Mouse (Mus musculus) lung, postnatal 0 days (tissue): ENCODE measurements around the gene Tbata. TPM values are rescaled to one million over a fixed set of nuclear protein-coding genes. Genes with fewer than 3 reads are reported as not detected.

Experiments used
- ATAC-seq: fragments of 200-750 bp; cut with Nextera tagmentation; 2 replicates; pipeline ENCODE4 v1.8.0; 2017; ENCODE audit warnings: moderate library complexity
- DNase-seq: peaks from one replicate; pipeline ENCODE4 v3.0.0-alpha.2; 2016; ENCODE audit warnings: low spot score
- H3K27ac ChIP-seq: fragments of 300-500 bp; sonication (generic); 2 replicates; pipeline ENCODE4 v1.5.1; 2014; ENCODE audit warnings: antibody characterized with exemption, mild to moderate bottlenecking, low read length, mixed read lengths
- H3K27me3 ChIP-seq: fragments of 300-500 bp; sonication (generic); replicated peaks from 2 replicates; pipeline ENCODE4 v1.6.1; 2014; ENCODE audit warnings: low read length, mixed read lengths; ENCODE audit not compliant: insufficient read depth
- H3K36me3 ChIP-seq: fragments of 300-500 bp; sonication (generic); 2 replicates; pipeline ENCODE4 v1.6.1; 2014; ENCODE audit warnings: low read length, mixed read lengths; ENCODE audit not compliant: insufficient read depth
- H3K4me1 ChIP-seq: fragments of 300-500 bp; sonication (generic); 2 replicates; pipeline ENCODE4 v1.6.1; 2014; ENCODE audit warnings: antibody characterized with exemption, low read depth, low read length, mixed read lengths; ENCODE audit not compliant: insufficient read depth
- H3K4me2 ChIP-seq: fragments of 300-500 bp; sonication (generic); replicated peaks from 2 replicates; pipeline ENCODE4 v1.6.1; 2014; ENCODE audit warnings: low read depth, mild to moderate bottlenecking, low read length, moderate library complexity, mixed read lengths
- H3K4me3 ChIP-seq: fragments of 300-500 bp; sonication (generic); 2 replicates; pipeline ENCODE4 v1.5.1; 2014; ENCODE audit warnings: low read depth, low read length
- H3K9ac ChIP-seq: fragments of 300-500 bp; sonication (generic); replicated peaks from 2 replicates; pipeline ENCODE4 v1.6.1; 2014; ENCODE audit warnings: low read depth, mild to moderate bottlenecking
- H3K9me3 ChIP-seq: fragments of 300-500 bp; sonication (generic); 2 replicates; pipeline ENCODE4 v1.6.1; 2016; ENCODE audit warnings: low read length, mixed read lengths
- CTCF ChIP-seq: IDR thresholded peaks from 2 replicates; pipeline ENCODE4 v1.5.1; 2016; ENCODE audit warnings: antibody characterized with exemption, mild to moderate bottlenecking
- EP300 ChIP-seq: IDR thresholded peaks from 2 replicates; pipeline ENCODE4 v1.6.1; 2016; ENCODE audit warnings: antibody characterized with exemption, mild to moderate bottlenecking, control low read depth
- WGBS: fragments of 180-500 bp; shearing (Covaris S2); extraction: QIAGEN DNeasy Blood & Tissue Kit; methylation state at CpG from one replicate; pipeline ENCODE4 v1.1.7; 2014; 5-methylcytosine and 5-hydroxymethylcytosine counted together
- polyA plus RNA-seq: library from polyadenylated mRNA; unstranded; fragments of >200 nt; fragmentation: Nextera tagmentation; extraction: Ambion mirVana; gene quantifications from 2 replicates; pipeline ENCODE4 v1.2.1, GENCODE M21; 2015

Gene Tbata
- polyA plus RNA-seq, 1 experiment from 2014 or later, result 2.1 TPM

DNA sequence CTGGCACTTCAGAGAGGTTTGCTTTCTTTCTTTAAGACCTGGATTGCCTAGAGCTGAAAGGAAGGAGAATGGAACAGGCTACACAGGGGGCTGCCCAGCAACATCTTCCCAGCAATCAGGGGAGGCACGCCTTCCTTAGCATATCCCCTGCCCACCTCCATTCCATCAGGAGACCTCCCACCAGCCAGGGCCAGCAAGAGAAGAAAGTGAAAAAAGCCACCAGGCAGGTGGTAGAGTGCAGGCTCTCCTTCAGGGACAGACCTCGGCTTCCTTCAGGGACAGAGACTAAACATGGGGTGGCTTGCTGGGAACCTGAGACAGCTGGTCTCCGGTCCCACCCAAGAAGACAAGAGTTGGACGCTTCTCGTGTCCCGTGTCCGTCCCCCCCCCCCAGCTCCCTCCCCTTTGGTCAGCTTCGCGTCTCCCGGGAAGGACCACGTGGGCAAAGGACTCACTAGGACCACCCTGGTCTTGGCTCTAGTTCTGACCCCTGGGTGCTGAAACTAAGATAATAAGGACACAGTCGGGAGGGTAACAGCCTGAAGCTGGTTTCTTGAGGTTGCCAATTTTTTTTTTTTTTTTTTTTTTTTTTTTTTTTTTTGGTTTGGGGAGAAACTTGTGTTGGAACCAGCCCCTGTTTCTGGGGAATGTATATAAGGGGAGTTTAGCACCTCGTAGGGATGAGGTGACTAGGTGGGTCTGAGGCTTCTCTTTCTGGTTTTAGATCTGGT, 3.1 kb downstream of the Tbata start:
- no peaks in the 10 kb centered on the region for H3K9me3 ChIP-seq
- H3K27me3 ChIP-seq, result no peaks in the 10 kb centered on the region
- peaks cover 4% of the 10 kb centered on the region; the same call in 1 of the 2 replicates for H3K4me1 ChIP-seq
- no peak overlapping the region for H3K4me3 ChIP-seq
- no peak overlapping the region for H3K4me2 ChIP-seq
- no peaks in the 10 kb centered on the region for H3K36me3 ChIP-seq
- H3K9ac ChIP-seq, result no peak overlapping the region
- H3K27ac ChIP-seq, result no peak overlapping the region
- TF ChIP-seq CTCF, result no peak
- no peak for TF ChIP-seq EP300
- peak; percentile 59 for ATAC-seq
- peak; percentile 29 for DNase-seq
- 29% methylated on average over 11 of the region's 13 CpGs for WGBS

DNA sequence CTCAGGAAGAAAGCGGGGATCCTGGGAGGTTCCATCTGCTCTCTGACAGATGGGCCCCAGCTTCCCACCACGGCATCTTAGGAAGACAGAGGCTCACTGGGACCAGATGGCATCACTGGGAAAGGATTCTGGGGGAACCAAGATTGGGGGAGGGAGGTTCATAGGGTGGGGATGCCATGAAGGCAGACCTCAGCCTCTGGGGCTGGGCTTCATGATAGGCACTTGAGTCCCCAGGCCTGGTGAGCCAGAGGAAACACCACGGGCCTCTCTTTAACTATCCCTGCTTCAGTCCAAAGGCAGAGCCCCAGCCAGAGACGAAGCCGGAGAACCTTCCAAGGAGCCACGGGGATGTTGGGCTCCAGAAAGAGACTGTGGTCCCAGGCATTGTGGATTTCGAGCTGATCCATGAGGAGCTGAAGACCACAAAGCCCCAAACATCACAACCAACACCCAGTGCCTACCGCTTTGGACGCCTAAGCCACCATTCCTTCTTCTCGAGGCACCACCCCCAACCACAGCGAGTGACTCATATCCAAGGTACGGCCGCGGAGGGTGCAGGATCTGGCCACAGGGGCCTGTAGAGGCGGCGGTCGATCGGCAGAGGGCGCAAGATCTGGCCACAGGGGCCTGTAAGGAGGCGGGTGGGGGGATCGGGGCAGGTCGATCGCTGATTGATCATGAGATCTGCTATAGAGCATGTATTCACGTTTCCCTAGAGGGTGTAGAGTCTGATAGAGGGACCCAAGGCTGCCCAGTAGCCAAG, 3.9 kb downstream of the Tbata start:
- H3K9ac ChIP-seq, result no peak overlapping the region
- H3K27me3 ChIP-seq, result no peaks in the 10 kb centered on the region
- H3K27ac ChIP-seq, result no peak overlapping the region
- ATAC-seq, result peak; percentile 80
- TF ChIP-seq EP300 (no peak), CTCF (peak; percentile 71)
- no peaks in the 10 kb centered on the region for H3K9me3 ChIP-seq
- H3K4me1 ChIP-seq, result peaks cover 4% of the 10 kb centered on the region; the same call in 1 of the 2 replicates
- WGBS, result 12% methylated on average over 20 of the region's 24 CpGs
- peak; percentile 84 for DNase-seq
- H3K36me3 ChIP-seq, result no peaks in the 10 kb centered on the region
- H3K4me2 ChIP-seq, result peak overlapping the region; percentile 28; the same call in 1 of the 2 replicates
- 0 out of 2 replicates have a peak overlapping the region, but pooled peaks have one; percentile 3 for H3K4me3 ChIP-seq

DNA sequence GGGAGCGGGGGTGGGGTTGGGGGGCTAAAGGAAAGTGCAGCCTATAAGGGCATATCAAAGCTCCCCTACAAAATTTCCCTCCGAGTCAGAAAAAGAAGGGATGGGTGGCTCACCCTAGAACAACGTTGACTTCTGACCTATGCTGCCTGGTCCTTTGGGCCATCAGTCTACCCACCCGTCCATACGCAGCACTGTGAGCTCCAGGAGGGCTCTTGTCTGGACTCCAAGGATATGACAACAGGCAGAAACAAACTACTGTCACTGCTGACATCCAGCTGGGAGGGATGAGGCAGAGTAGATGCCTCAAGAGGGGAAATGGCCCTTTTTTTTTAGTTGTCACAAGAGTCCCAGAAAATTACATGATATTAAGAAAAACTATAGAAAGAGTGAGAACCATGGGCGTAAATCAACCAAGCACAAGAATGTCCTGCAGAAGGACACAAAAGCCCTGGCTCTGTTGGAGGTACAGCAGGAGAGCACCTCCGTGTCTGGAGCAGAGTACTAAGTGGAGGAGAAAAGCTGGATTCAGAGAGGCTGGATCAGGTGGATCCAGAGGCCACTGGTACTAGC, 4.6 kb downstream of the Tbata start:
- TF ChIP-seq CTCF, result no peak
- TF ChIP-seq EP300, result no peak
- no peak overlapping the region for H3K27ac ChIP-seq
- DNase-seq, result peak; percentile 37
- H3K4me2 ChIP-seq, result peak overlapping the region; percentile 28; the same call in 1 of the 2 replicates
- no peaks in the 10 kb centered on the region for H3K9me3 ChIP-seq
- WGBS, result 37% methylated on average over 7 of the region's 7 CpGs
- H3K27me3 ChIP-seq, result no peaks in the 10 kb centered on the region
- H3K36me3 ChIP-seq, result no peaks in the 10 kb centered on the region
- 0 out of 2 replicates have a peak overlapping the region, but pooled peaks have one; percentile 3 for H3K4me3 ChIP-seq
- peaks cover 4% of the 10 kb centered on the region; the same call in 1 of the 2 replicates for H3K4me1 ChIP-seq
- ATAC-seq, result peak; percentile 46
- H3K9ac ChIP-seq, result no peak overlapping the region

DNA sequence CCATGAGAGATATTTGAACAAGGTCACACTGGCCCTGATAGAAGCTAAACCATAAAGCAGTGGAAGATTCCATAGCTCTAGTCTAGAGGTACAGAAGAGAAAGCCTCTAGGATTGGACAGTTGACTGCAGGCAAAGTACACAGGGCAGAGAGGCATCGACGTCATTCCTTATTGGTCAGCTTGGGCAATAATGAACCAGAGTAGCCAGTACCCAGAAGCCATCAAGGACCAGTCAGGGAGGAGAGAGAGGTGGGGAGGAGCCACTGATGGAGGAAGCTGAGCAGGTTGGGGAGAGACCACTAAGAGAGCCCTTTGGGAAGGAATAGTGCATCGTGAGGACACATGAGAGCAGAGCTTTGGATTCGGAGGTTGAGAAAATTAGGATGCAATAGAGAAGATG, 6.0 kb downstream of the Tbata start:
- Histone ChIP-seq H3K4me1 (peaks cover 4% of the 10 kb centered on the region; the same call in 1 of the 2 replicates), H3K4me3 (no peak overlapping the region), H3K9me3 (no peaks in the 10 kb centered on the region), H3K27ac (no peak overlapping the region), H3K4me2 (no peak overlapping the region), H3K36me3 (no peaks in the 10 kb centered on the region), H3K27me3 (no peaks in the 10 kb centered on the region), H3K9ac (no peak overlapping the region)
- 87% methylated on average over 4 of the region's 4 CpGs for WGBS
- TF ChIP-seq CTCF (no peak), EP300 (no peak)
- DNase-seq (no peak), ATAC-seq (no peak)

DNA sequence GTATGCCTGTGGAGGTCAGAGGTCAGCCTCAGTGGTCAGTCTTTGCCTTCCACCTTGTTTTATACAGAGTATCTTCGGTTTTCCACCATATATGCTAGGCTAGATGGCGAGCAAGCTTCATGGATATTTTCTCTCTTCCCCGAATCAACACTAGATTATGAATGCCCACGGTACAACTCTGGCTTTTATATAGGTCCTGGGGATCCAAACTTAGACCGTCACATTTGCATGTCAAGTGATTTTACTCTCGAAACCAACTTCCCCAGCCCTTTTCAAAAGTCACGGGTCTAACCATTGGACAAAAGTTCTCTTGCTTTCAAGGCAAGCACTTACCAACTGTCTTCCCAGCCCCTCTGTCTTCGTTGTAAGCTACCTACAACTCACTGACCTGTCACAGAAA, 6.9 kb downstream of the Tbata start:
- no peaks in the 10 kb centered on the region for H3K9me3 ChIP-seq
- H3K27ac ChIP-seq, result no peak overlapping the region
- H3K4me2 ChIP-seq, result no peak overlapping the region
- no peak for ATAC-seq
- H3K4me1 ChIP-seq, result peaks cover 4% of the 10 kb centered on the region; the same call in 1 of the 2 replicates
- no peak for DNase-seq
- no peaks in the 10 kb centered on the region for H3K36me3 ChIP-seq
- no peak for TF ChIP-seq CTCF
- TF ChIP-seq EP300, result no peak
- WGBS, result 89% methylated on average over 8 of the region's 8 CpGs
- no peaks in the 10 kb centered on the region for H3K27me3 ChIP-seq
- H3K9ac ChIP-seq, result no peak overlapping the region
- no peak overlapping the region for H3K4me3 ChIP-seq

DNA sequence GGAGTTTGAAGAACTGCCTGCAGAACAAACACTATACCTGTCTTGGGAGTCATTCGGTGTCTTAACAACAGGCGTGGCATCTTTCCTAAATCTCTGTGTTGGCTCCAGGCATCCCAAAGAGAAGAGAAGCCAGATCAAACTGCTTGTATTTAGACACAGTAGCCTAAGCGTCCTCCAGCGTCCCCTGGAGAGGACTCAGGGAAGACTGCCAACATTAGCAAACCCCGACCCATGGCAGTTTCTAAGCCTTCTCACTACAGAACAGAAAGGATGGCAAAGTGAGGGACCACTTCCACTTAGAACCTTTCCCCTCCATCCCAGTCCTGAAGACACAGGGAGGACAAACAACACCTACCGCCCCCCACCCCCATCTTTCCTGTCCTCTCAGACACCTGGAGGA, 8.2 kb downstream of the Tbata start:
- peaks cover 4% of the 10 kb centered on the region; the same call in 1 of the 2 replicates for H3K4me1 ChIP-seq
- no peak overlapping the region for H3K9ac ChIP-seq
- no peak overlapping the region for H3K4me3 ChIP-seq
- ATAC-seq (no peak), DNase-seq (no peak)
- H3K4me2 ChIP-seq, result no peak overlapping the region
- H3K9me3 ChIP-seq, result no peaks in the 10 kb centered on the region
- TF ChIP-seq CTCF, result 0 out of 2 replicates have a peak, but pooled peaks have one; percentile 12
- TF ChIP-seq EP300, result no peak
- 51% methylated on average over 6 of the region's 6 CpGs for WGBS
- no peaks in the 10 kb centered on the region for H3K27me3 ChIP-seq
- H3K27ac ChIP-seq, result no peak overlapping the region
- no peaks in the 10 kb centered on the region for H3K36me3 ChIP-seq
